Mouse (Mus musculus): ENCODE data around the gene Fubp1. TPM values are rescaled to one million over a fixed set of nuclear protein-coding genes. Genes with fewer than 3 reads are reported as not detected.
A peak's percentile ranks its signal among the peaks of the same experiment; 100 is the strongest.

Gene Fubp1
- polyA plus RNA-seq (2014; fragmentation: Nextera tagmentation; extraction: Ambion mirVana), result 199 and 200 TPM in 2 replicates

DNA sequence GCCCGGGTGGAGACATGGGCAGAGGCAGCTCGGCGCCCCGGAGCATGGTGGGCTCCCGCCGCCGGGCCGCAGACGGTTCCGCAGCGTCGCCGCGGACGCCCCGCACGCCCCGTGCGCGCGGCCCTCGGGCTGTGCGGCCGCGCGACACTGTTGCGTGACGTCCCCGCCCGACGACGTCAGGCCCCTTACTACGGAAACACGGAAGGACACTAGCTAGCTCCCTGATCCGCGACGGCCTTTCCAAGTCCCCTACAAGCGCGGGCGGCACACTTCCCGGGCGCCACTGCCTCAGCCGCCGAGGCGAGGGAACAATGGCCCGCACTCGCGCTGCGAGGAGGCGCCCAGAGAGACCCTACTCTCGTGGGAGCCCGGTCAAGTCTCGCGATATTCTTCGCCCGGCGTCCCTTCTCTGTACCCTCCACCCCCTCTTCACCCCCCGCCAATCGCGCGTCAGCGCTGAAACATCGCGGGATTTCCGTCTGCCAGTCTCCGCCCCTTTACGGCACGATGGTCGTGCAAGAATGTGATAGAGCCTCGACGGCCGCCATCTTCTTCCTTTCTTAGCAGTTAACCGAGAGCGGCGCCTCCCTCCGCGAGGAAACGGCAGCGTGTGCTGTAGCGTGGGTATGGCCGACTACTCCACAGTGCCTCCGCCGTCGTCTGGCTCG, at the start of gene Fubp1, which contains the start of gene Dnajb4:
Gene Fubp1 (plus strand): TSS at position 456 of the 668 bp plus-strand sequence.
Gene Dnajb4 (minus strand): TSS at position 336 of the 668 bp plus-strand sequence.
- Histone ChIP-seq H3K4me2 (ENCODE audit: low read depth, low read length) (peak within 1 kb of the TSS; percentile 93), H3K36me3 (ENCODE audit: control insufficient read depth, insufficient read depth, low read length) (peaks cover 6% of the 10 kb centered on the region; the same call in 1 of the 2 replicates), H3K4me3 (ENCODE audit: low read depth, low read length) (peak within 1 kb of the TSS; percentile 98), H3K4me1 (ENCODE audit: control insufficient read depth, insufficient read depth, low read length) (peaks cover 20% of the 10 kb centered on the region), H3K9ac (ENCODE audit: low read depth, low read length) (peak within 1 kb of the TSS; percentile 100), H3K9me3 (ENCODE audit: control insufficient read depth, low read length) (no peaks in the 10 kb centered on the region), H3K27ac (replicated peaks; ENCODE audit: low read depth, low read length) (peak within 1 kb of the TSS; percentile 100), H3K27me3 (replicated peaks; ENCODE audit: control insufficient read depth, insufficient read depth, low read length) (no peaks in the 10 kb centered on the region)
- WGBS, result under 1% methylated on average over 61 of the region's 85 CpGs
- ATAC-seq (ENCODE audit: low read depth) (peak; percentile 96), DNase-seq (ENCODE audit: low spot score) (peak; percentile 99)

DNA sequence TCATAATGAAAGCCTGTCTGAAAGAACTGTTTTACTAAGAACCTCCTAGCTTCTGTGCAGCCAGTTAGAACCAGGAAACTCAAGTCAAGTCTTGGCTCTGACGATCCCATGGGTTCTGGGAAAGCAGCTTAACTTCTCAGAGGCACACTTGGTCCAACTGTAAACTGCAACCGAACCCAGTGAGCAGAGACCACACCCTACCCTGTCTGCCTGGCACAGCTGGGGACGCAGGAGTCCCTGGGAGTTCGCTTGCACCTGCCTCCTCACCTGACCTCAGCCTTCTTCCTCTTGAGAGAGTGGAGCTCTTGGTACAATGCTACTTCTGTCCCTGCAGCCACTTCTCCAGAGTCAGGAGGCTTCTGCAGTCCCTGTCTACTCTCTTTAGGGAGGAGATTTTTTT, 49.6 kb upstream of the Fubp1 start:
- Histone ChIP-seq H3K36me3 (ENCODE audit: control insufficient read depth, insufficient read depth, low read length) (no peaks in the 10 kb centered on the region), H3K4me2 (ENCODE audit: low read depth, low read length) (no peak overlapping the region), H3K4me3 (ENCODE audit: low read depth, low read length) (no peak overlapping the region), H3K9ac (ENCODE audit: low read depth, low read length) (no peak overlapping the region), H3K27ac (replicated peaks; ENCODE audit: low read depth, low read length) (no peak overlapping the region), H3K27me3 (replicated peaks; ENCODE audit: control insufficient read depth, insufficient read depth, low read length) (peaks cover 6% of the 10 kb centered on the region), H3K9me3 (ENCODE audit: control insufficient read depth, low read length) (no peaks in the 10 kb centered on the region), H3K4me1 (ENCODE audit: control insufficient read depth, insufficient read depth, low read length) (peaks cover 5% of the 10 kb centered on the region; the same call in 1 of the 2 replicates)
- no peak for DNase-seq (ENCODE audit: low spot score)
- no peak for ATAC-seq (ENCODE audit: low read depth)
- 60% methylated on average over 4 of the region's 4 CpGs for WGBS

DNA sequence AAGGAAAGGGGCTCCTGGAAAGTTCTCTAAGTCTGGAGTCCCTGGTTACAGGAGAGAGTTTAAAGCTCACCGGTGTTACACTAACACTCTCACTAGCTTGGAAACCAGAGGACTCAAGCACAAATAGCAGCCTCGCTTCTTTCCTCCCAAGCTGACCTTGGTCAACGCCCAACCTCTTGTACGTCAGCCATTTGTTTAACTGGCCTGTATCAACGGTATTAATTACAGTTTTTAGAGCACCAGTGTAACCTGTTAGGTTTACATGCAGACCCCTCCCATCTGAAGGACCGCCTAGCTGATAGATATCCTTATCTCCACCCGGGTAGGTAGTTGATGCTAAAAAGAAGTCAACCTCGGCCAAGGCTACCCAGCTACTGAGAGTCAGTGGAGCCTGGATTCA, 46.9 kb upstream of the Fubp1 start:
- Histone ChIP-seq H3K27me3 (replicated peaks; ENCODE audit: control insufficient read depth, insufficient read depth, low read length) (peaks cover 20% of the 10 kb centered on the region), H3K9me3 (ENCODE audit: control insufficient read depth, low read length) (no peaks in the 10 kb centered on the region), H3K27ac (replicated peaks; ENCODE audit: low read depth, low read length) (no peak overlapping the region), H3K4me3 (ENCODE audit: low read depth, low read length) (no peak overlapping the region), H3K4me1 (ENCODE audit: control insufficient read depth, insufficient read depth, low read length) (peaks cover 21% of the 10 kb centered on the region), H3K36me3 (ENCODE audit: control insufficient read depth, insufficient read depth, low read length) (no peaks in the 10 kb centered on the region), H3K4me2 (ENCODE audit: low read depth, low read length) (no peak overlapping the region), H3K9ac (ENCODE audit: low read depth, low read length) (no peak overlapping the region)
- WGBS, result 86% methylated on average over 8 of the region's 8 CpGs
- ATAC-seq (ENCODE audit: low read depth) (no peak), DNase-seq (ENCODE audit: low spot score) (no peak)

DNA sequence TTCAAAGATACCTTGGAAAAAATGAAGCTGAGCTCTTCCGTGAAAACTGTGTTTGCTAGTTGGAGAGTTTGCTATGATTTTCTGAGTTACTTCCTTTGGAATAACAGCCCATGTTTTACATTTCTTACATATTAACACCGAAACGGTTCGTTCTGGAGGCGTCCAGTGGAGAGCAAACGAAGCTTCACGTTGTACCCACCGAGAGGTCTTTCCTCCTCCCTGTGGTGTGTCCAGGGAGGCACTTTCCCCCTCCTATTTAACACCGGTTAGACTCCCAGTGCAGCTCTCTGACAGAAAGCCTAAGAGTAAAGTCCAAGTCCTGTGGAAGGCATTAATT, 45.2 kb upstream of the Fubp1 start:
- H3K36me3 ChIP-seq (ENCODE audit: control insufficient read depth, insufficient read depth, low read length), result no peaks in the 10 kb centered on the region
- H3K27me3 ChIP-seq (replicated peaks; ENCODE audit: control insufficient read depth, insufficient read depth, low read length), result peaks cover 23% of the 10 kb centered on the region
- H3K4me1 ChIP-seq (ENCODE audit: control insufficient read depth, insufficient read depth, low read length), result peaks cover 21% of the 10 kb centered on the region
- peak overlapping the region; percentile 99 for H3K4me2 ChIP-seq (ENCODE audit: low read depth, low read length)
- WGBS, result 21% methylated on average over 9 of the region's 9 CpGs
- no peak for ATAC-seq (ENCODE audit: low read depth)
- no peak overlapping the region for H3K27ac ChIP-seq (replicated peaks; ENCODE audit: low read depth, low read length)
- 0 out of 2 replicates have a peak overlapping the region, but pooled peaks have one; percentile 61 for H3K9ac ChIP-seq (ENCODE audit: low read depth, low read length)
- no peak for DNase-seq (ENCODE audit: low spot score)
- no peaks in the 10 kb centered on the region for H3K9me3 ChIP-seq (ENCODE audit: control insufficient read depth, low read length)
- peak overlapping the region; percentile 51 for H3K4me3 ChIP-seq (ENCODE audit: low read depth, low read length)

DNA sequence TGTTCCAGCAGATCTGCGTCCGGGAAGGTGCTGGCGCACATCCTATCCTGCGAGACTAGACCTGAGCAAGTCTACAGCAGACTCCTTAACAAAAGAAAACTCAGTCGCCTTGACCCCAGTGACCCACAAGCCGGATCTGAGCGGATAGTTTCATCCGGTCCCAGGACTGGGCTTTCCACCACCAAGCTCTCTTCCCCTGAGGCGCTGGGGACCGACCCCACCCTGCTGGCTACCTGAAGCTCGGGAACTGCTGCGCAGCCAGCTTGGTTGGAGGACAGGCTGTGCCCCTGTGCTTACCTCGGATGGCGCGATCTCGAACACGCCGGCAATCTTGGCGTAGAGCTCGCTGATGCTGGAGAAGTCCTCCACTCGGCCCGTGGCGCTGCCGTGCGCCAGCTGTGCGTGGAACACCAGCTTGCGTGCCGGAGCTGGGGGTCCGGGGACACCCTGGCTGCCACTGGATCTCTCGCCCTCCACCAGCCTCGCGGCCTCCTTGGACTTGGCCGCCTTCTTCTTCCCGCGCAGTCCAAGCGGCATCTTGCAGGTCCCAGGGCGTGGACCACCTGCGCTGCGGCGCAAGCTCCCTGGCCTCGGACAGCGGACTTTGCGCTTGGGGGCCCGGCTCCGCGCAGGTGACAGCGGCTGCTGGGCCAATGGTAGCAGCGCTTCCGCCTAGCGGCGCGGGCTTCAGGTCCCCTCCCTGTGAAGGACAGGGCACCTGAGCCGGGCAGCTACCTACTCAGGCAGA, 44.7 kb upstream of the Fubp1 start:
- WGBS, result 2% methylated on average over 49 of the region's 53 CpGs
- peak; percentile 51 for ATAC-seq (ENCODE audit: low read depth)
- peak overlapping the region; percentile 51 for H3K4me3 ChIP-seq (ENCODE audit: low read depth, low read length)

DNA sequence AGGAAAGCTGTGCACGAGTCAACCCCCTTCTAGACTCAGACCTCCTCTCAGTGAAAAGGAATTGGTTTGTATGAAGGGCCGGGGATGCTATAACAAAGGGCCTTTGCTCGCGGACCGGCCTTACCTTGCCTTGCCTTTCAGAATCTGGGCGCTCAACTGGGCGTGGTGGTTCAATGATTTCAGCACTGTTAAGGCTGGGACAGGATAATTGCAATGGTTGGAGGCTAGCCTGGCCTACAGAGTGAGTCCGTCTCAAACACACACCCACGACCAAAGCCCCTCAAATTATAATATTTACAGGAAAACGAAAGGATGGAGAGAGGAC, 44.2 kb upstream of the Fubp1 start, which contains the start of gene Gipc2:
Gene Gipc2 (minus strand): TSS at position 132 of the 325 bp plus-strand sequence.
- H3K9ac ChIP-seq (ENCODE audit: low read depth, low read length), result peak within 1 kb of the TSS; percentile 61
- H3K36me3 ChIP-seq (ENCODE audit: control insufficient read depth, insufficient read depth, low read length), result no peaks in the 10 kb centered on the region
- no peak within 1 kb of the TSS for H3K27ac ChIP-seq (replicated peaks; ENCODE audit: low read depth, low read length)
- H3K27me3 ChIP-seq (replicated peaks; ENCODE audit: control insufficient read depth, insufficient read depth, low read length), result peaks cover 23% of the 10 kb centered on the region
- peaks cover 21% of the 10 kb centered on the region for H3K4me1 ChIP-seq (ENCODE audit: control insufficient read depth, insufficient read depth, low read length)
- no peak for DNase-seq (ENCODE audit: low spot score)
- no peaks in the 10 kb centered on the region for H3K9me3 ChIP-seq (ENCODE audit: control insufficient read depth, low read length)
- WGBS, result 10% methylated on average over 10 of the region's 10 CpGs
- peak within 1 kb of the TSS; percentile 99 for H3K4me2 ChIP-seq (ENCODE audit: low read depth, low read length)
- H3K4me3 ChIP-seq (ENCODE audit: low read depth, low read length), result peak within 1 kb of the TSS; percentile 51
- ATAC-seq (ENCODE audit: low read depth), result 0 out of 2 replicates have a peak, but pooled peaks have one; percentile 1

More for the DNA sequence above, 44.7 kb upstream of the Fubp1 start:
- peak overlapping the region; percentile 61 for H3K9ac ChIP-seq (ENCODE audit: low read depth, low read length)
- H3K9me3 ChIP-seq (ENCODE audit: control insufficient read depth, low read length), result no peaks in the 10 kb centered on the region
- peaks cover 21% of the 10 kb centered on the region for H3K4me1 ChIP-seq (ENCODE audit: control insufficient read depth, insufficient read depth, low read length)
- peak; percentile 27 for DNase-seq (ENCODE audit: low spot score)
- peaks cover 23% of the 10 kb centered on the region for H3K27me3 ChIP-seq (replicated peaks; ENCODE audit: control insufficient read depth, insufficient read depth, low read length)
- no peak overlapping the region for H3K27ac ChIP-seq (replicated peaks; ENCODE audit: low read depth, low read length)
- no peaks in the 10 kb centered on the region for H3K36me3 ChIP-seq (ENCODE audit: control insufficient read depth, insufficient read depth, low read length)
- peak overlapping the region; percentile 99 for H3K4me2 ChIP-seq (ENCODE audit: low read depth, low read length)

DNA sequence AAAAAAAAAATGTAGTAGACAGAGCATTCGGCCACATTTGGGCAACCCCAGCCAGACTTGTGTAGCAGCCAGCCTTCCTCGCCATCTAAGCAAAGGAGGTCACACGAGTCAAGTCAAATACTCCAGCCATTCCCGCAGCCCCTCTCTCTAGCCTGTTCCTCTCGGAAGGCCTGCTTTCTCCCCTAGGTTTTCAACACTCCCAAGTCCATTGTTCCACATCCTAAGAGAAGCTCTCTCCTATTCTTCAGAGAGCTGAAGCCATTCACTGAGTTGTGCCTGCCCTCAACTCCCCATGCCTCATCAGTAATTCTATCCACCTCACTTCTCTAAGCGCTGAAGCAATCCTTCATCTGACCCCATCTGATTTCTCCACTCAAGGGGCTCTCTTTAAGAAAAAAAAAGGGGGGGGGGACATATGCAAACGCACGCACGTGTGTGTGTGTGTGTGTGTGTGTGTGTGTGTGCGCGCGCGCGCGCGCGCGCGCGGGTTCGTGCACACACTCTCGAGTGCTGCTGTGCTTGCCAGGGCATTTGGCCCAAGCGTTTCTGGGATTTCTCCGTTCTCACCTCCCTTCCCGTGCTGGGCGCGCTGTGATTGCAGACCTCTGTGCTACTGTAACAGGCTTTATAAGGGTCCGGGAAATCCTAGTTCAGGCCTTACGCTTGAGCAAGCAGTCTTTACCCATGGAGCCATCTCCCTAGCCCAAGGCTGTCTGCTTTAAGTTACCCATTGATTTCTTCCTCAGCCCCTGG, 43.3 kb upstream of the Fubp1 start:
- ATAC-seq (ENCODE audit: low read depth), result 0 out of 2 replicates have a peak, but pooled peaks have one; percentile 30
- Histone ChIP-seq H3K4me1 (ENCODE audit: control insufficient read depth, insufficient read depth, low read length) (peaks cover 21% of the 10 kb centered on the region), H3K4me3 (ENCODE audit: low read depth, low read length) (peak overlapping the region; percentile 29), H3K27ac (replicated peaks; ENCODE audit: low read depth, low read length) (no peak overlapping the region), H3K9me3 (ENCODE audit: control insufficient read depth, low read length) (no peaks in the 10 kb centered on the region), H3K27me3 (replicated peaks; ENCODE audit: control insufficient read depth, insufficient read depth, low read length) (peaks cover 23% of the 10 kb centered on the region), H3K9ac (ENCODE audit: low read depth, low read length) (peak overlapping the region; percentile 47; the same call in 1 of the 2 replicates), H3K36me3 (ENCODE audit: control insufficient read depth, insufficient read depth, low read length) (no peaks in the 10 kb centered on the region), H3K4me2 (ENCODE audit: low read depth, low read length) (peak overlapping the region; percentile 99)
- WGBS, result 11% methylated on average over 29 of the region's 29 CpGs
- DNase-seq (ENCODE audit: low spot score), result peak; percentile 58

DNA sequence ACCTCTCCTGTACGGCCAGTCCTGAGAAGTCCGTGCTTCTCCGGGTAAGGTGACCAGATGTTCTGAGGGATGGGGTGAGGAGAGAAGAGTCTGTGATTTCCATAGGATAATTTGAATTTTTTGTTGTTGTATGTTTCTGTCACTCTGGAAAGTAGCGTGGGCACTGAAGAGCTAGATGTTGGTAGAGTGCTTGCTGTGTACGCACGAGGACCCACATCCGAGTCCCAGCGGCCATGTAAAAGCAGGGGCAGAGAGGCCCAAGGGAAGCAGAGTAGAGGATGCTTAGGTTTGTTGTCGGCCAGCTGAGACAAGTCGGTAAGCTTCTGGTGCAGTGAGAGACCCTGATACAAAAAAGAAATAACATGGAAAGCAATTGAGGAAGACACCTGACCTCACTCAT, 42.2 kb upstream of the Fubp1 start:
- ATAC-seq (ENCODE audit: low read depth) (no peak), DNase-seq (ENCODE audit: low spot score) (no peak)
- H3K27me3 ChIP-seq (replicated peaks; ENCODE audit: control insufficient read depth, insufficient read depth, low read length), result peaks cover 23% of the 10 kb centered on the region
- H3K9ac ChIP-seq (ENCODE audit: low read depth, low read length), result no peak overlapping the region
- 94% methylated on average over 10 of the region's 10 CpGs for WGBS
- no peak overlapping the region for H3K4me3 ChIP-seq (ENCODE audit: low read depth, low read length)
- no peak overlapping the region for H3K27ac ChIP-seq (replicated peaks; ENCODE audit: low read depth, low read length)
- no peak overlapping the region for H3K4me2 ChIP-seq (ENCODE audit: low read depth, low read length)
- no peaks in the 10 kb centered on the region for H3K36me3 ChIP-seq (ENCODE audit: control insufficient read depth, insufficient read depth, low read length)
- H3K4me1 ChIP-seq (ENCODE audit: control insufficient read depth, insufficient read depth, low read length), result peaks cover 21% of the 10 kb centered on the region
- H3K9me3 ChIP-seq (ENCODE audit: control insufficient read depth, low read length), result no peaks in the 10 kb centered on the region
